18 mouse cellular contexts compared by ENCODE assay signal in the genomic region with DNA sequence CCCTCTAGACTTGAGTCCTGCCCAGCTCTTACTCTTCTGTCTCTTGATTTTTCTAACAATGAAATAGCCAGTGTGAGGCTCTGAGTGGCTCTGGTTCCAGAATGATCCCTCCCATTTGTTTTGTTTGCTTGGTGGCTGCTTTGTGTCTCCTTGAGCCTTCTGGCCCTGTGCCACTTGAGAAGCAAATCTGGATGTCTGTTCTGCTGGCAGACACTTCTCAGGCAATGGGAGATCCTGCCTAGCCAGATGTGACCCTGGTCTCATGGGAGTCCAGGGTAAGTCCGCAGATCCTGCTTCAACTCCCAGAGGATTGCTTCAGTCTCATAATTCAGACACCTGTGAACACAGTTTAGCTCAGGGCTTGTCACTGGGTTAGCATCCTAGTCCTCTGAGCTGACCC.
DNase-seq lines count a peak whose midpoint lies in the region; ATAC-seq and TF ChIP-seq lines count a peak whose summit lies in the region.
"Had no signal": no experiment of that assay in that cellular context is flagged by ENCODE, and none has a peak within 500 bp of the region (broad histone marks: within the 10 kb centered on the region; RNA-seq: fewer than 3 reads in every experiment).

No protein-coding gene starts in this region.

- H3K9me3 ChIP-seq in stomach, postnatal 0 days (ENCODE audit: control insufficient read depth, low read length), result no peaks in the 10 kb centered on the region
- H3K9me3 ChIP-seq: forebrain, embryonic 12.5 days; heart, embryonic 12.5 days; hindbrain, embryonic 10.5 days; hindbrain, embryonic 15.5 days had no signal

- TF ChIP-seq EP300 in stomach, postnatal 0 days (optimal IDR thresholded peaks at IDR 0.05), result no peak

- no peak overlapping the region for H3K27ac ChIP-seq in stomach, postnatal 0 days (replicated peaks)
- H3K27ac ChIP-seq: forebrain, embryonic 12.5 days; gastrocnemius, adult 2 months; hindbrain, embryonic 10.5 days; hindbrain, embryonic 15.5 days had no signal

- H3K4me3 ChIP-seq in stomach, postnatal 0 days (ENCODE audit: low read depth, low read length), result no peak overlapping the region
- H3K4me3 ChIP-seq: forebrain, embryonic 12.5 days; gastrocnemius, adult 2 months; heart, embryonic 12.5 days; hindbrain, embryonic 10.5 days; hindbrain, embryonic 15.5 days had no signal

- no peaks in the 10 kb centered on the region for H3K4me1 ChIP-seq in stomach, postnatal 0 days (replicated peaks; ENCODE audit: control insufficient read depth, insufficient read depth)
- H3K4me1 ChIP-seq: forebrain, embryonic 12.5 days; heart, embryonic 12.5 days; hindbrain, embryonic 10.5 days had no signal

- intact Hi-C loops in left cerebral cortex, postnatal 4 days (cut with DNase I), result no loop called here

- H3K36me3 ChIP-seq in stomach, postnatal 0 days (ENCODE audit: control insufficient read depth, insufficient read depth, low read length), result no peaks in the 10 kb centered on the region
- H3K36me3 ChIP-seq: forebrain, embryonic 12.5 days; heart, embryonic 12.5 days; hindbrain, embryonic 10.5 days; hindbrain, embryonic 15.5 days had no signal

- H3K4me2 ChIP-seq in stomach, postnatal 0 days (replicated peaks; ENCODE audit: low read depth), result no peak overlapping the region
- H3K4me2 ChIP-seq: forebrain, embryonic 12.5 days; heart, embryonic 12.5 days; hindbrain, embryonic 15.5 days had no signal

- no peak overlapping the region for H3K9ac ChIP-seq in stomach, postnatal 0 days (ENCODE audit: low read length)
- H3K9ac ChIP-seq: forebrain, embryonic 12.5 days; heart, embryonic 12.5 days; hindbrain, embryonic 15.5 days had no signal

- no peak for TF ChIP-seq CTCF in stomach, postnatal 0 days (IDR thresholded peaks at IDR 0.05; ENCODE audit: low read depth)

- peak; percentile 47 for DNase-seq in cerebellum, postnatal 10 days
- DNase-seq in cerebellum, postnatal 4 days (ENCODE audit: low spot score in 2 of 2), result no peak
- peak; percentile 34 for DNase-seq in left cerebral cortex, postnatal 4 days
- DNase-seq in left cerebral cortex, adult 18-20 months (ENCODE audit: low spot score in 2 of 2), result no peak
- DNase-seq in retina, embryonic 14.5 days (ENCODE audit: low spot score), result peak; percentile 1
- no peak for DNase-seq in retina, postnatal 1 day
- DNase-seq in kidney, adult 8-10 months, result no peak
- DNase-seq in stomach, postnatal 0 days (ENCODE audit: low spot score), result no peak
- DNase-seq: adrenal gland, postnatal 10 days; cerebellum, adult 11-12 months; cerebellum, adult 9-10 months; cerebellum, postnatal 36 days; gastrocnemius, adult 2 months; gastrocnemius, postnatal 25 days had no signal

- H3K27me3 ChIP-seq in stomach, postnatal 0 days (ENCODE audit: control insufficient read depth, insufficient read depth, low read length), result no peaks in the 10 kb centered on the region
- H3K27me3 ChIP-seq: forebrain, embryonic 12.5 days; heart, embryonic 12.5 days; hindbrain, embryonic 15.5 days had no signal

- 52% methylated on average over 1 of the region's 1 CpGs for WGBS in stomach, postnatal 0 days

- ATAC-seq in stomach, postnatal 0 days (ENCODE audit: low FRiP score, low TSS enrichment), result no peak

Comparison
In these comparisons a context has a peak if more than half of its experiments do, and no peak if none do; other contexts are left out.
1. DNase-seq: peak in cerebellum, postnatal 10 days (2 of 2), left cerebral cortex, postnatal 4 days (single experiment) and retina, embryonic 14.5 days (single experiment); none in cerebellum, postnatal 4 days (0 of 2), left cerebral cortex, adult 18-20 months (0 of 2), retina, postnatal 1 day (single experiment), kidney, adult 8-10 months (0 of 2) and stomach, postnatal 0 days (single experiment).